In genomic region chr11:17003757-17004156, GRCm38 (mm10) we compare ENCODE assay signal across 1 mouse cellular context.
TF ChIP-seq lines count a peak whose summit lies in the region.

No protein-coding gene starts in this region.

TF ChIP-seq in CH12.LX, 34 proteins besides CTCF, POLR2A, EP300 and RAD21 (continued from another document):
- TF ChIP-seq ZMIZ1 (IDR thresholded peaks at IDR 0.05; ENCODE audit: low read depth, low read length), result no peak
- TF ChIP-seq SMC3 (IDR thresholded peaks at IDR 0.05; ENCODE audit: low read depth, low read length), result no peak
- TF ChIP-seq MEF2A (IDR thresholded peaks at IDR 0.05; ENCODE audit: borderline replicate concordance, low read depth, low read length), result no peak
- TF ChIP-seq PAX5 (IDR thresholded peaks at IDR 0.05; ENCODE audit: low read length), result no peak
- no peak for TF ChIP-seq POLR2AphosphoS2 (IDR thresholded peaks at IDR 0.05; ENCODE audit: low read depth, low read length)
- peak; percentile 96 for TF ChIP-seq MYC (IDR thresholded peaks at IDR 0.05; ENCODE audit: low read depth, low read length)
- TF ChIP-seq JUND (conservative IDR thresholded peaks at IDR 0.05; ENCODE audit: low read depth, low read length), result no peak
- no peak for TF ChIP-seq MAZ (IDR thresholded peaks at IDR 0.05; ENCODE audit: low read depth, low read length)
- peak; percentile 75; the same call in 1 of the 2 replicates for TF ChIP-seq MAX (IDR thresholded peaks at IDR 0.05; ENCODE audit: low read length)
- TF ChIP-seq TBP (conservative IDR thresholded peaks at IDR 0.05; ENCODE audit: low read depth, low read length), result no peak
- no peak for TF ChIP-seq ZKSCAN1 (IDR thresholded peaks at IDR 0.05; ENCODE audit: borderline replicate concordance, low read depth, low read length)
- no peak for TF ChIP-seq KAT2A (IDR thresholded peaks at IDR 0.05; ENCODE audit: insufficient replicate concordance, low read length)
- TF ChIP-seq CHD1 (IDR thresholded peaks at IDR 0.05; ENCODE audit: low read depth, low read length), result no peak
- no peak for TF ChIP-seq ELF1 (IDR thresholded peaks at IDR 0.05; ENCODE audit: low read depth, low read length)
- peak; percentile 62; the same call in 1 of the 2 replicates for TF ChIP-seq MXI1 (IDR thresholded peaks at IDR 0.05; ENCODE audit: low read depth, low read length)
- no peak; the same call in 1 of the 2 replicates for TF ChIP-seq BHLHE40 (IDR thresholded peaks at IDR 0.05; ENCODE audit: low read depth, low read length)
- TF ChIP-seq ZC3H11A (IDR thresholded peaks at IDR 0.05; ENCODE audit: low read depth, low read length), result no peak
TF ChIP-seq in CH12.LX: peak in this region for 3.
